In the genomic region with DNA sequence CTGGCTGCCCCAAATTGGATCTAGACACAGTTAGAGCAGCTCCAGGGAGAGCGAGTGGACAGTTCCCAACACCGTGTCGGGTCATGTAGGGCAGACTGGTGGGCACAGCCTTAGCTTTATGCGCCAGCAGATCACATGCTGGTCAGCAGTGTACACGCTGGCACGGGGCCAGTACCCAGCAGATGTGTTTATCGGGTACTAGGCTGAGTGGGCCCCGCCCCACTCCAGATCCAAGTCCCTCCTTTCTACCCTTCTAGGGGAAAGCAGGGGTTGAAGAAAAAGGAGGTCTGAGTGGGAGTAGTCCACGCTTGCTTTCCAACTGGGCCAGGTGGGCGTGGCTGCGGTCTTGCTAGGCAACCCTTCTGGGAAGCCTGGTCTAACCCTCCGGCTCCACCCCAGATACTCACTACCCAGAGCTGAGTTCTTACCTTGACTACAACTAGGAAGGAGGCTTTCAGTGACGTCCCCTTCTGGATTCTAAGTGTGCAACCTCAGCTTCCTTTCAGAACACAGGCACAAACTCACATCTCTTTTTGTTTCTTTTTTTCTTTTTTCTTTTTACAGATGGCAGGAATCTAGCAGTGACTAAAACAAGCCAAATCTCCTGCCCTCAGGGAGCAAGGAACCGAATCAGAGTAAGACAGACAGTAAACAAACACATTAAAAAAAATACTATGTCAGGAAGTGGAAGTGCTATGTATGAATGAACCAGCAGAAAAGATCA, we compare ENCODE assay signal across 1 mouse cellular context.
A peak's percentile ranks its signal among the peaks of the same experiment; 100 is the strongest.
TF ChIP-seq lines count a peak whose summit lies in the region.

No protein-coding gene starts in this region.

TF ChIP-seq in CH12.LX, 34 proteins besides CTCF, POLR2A, EP300 and RAD21 (continued from another document):
- no peak for TF ChIP-seq MAFK (IDR thresholded peaks at IDR 0.05; ENCODE audit: insufficient replicate concordance, low read length)
- TF ChIP-seq IRF4 (IDR thresholded peaks at IDR 0.05; ENCODE audit: low read depth, low read length), result 0 out of 2 replicates have a peak, but pooled peaks have one; percentile 30
- TF ChIP-seq MEF2A (IDR thresholded peaks at IDR 0.05; ENCODE audit: borderline replicate concordance, low read depth, low read length), result peak; percentile 54; the same call in 1 of the 2 replicates
- no peak for TF ChIP-seq ZNF384 (IDR thresholded peaks at IDR 0.05; ENCODE audit: low read depth, low read length)
- TF ChIP-seq NELFE (IDR thresholded peaks at IDR 0.05; ENCODE audit: low read depth, low read length), result peak; percentile 57
- no peak for TF ChIP-seq PAX5 (IDR thresholded peaks at IDR 0.05; ENCODE audit: low read length)
- peak; percentile 56; the same call in 1 of the 2 replicates for TF ChIP-seq MAX (IDR thresholded peaks at IDR 0.05; ENCODE audit: low read length)
- no peak for TF ChIP-seq POLR2AphosphoS2 (IDR thresholded peaks at IDR 0.05; ENCODE audit: low read depth, low read length)
- TF ChIP-seq ELF1 (IDR thresholded peaks at IDR 0.05; ENCODE audit: low read depth, low read length), result peak; percentile 60
- TF ChIP-seq ZMIZ1 (IDR thresholded peaks at IDR 0.05; ENCODE audit: low read depth, low read length), result no peak
- TF ChIP-seq ZC3H11A (IDR thresholded peaks at IDR 0.05; ENCODE audit: low read depth, low read length), result no peak
- peak; percentile 38; the same call in 1 of the 2 replicates for TF ChIP-seq ETS1 (conservative IDR thresholded peaks at IDR 0.05; ENCODE audit: low read depth, low read length)
- no peak for TF ChIP-seq JUND (conservative IDR thresholded peaks at IDR 0.05; ENCODE audit: low read depth, low read length)
- no peak for TF ChIP-seq JUN (IDR thresholded peaks at IDR 0.05; ENCODE audit: insufficient read depth, low read depth, low read length)
- TF ChIP-seq CHD1 (IDR thresholded peaks at IDR 0.05; ENCODE audit: low read depth, low read length), result no peak
- TF ChIP-seq HCFC1 (IDR thresholded peaks at IDR 0.05; ENCODE audit: low read depth, low read length), result no peak
- no peak for TF ChIP-seq KAT2A (IDR thresholded peaks at IDR 0.05; ENCODE audit: insufficient replicate concordance, low read length)
- TF ChIP-seq NRF1 (IDR thresholded peaks at IDR 0.05; ENCODE audit: low read depth, low read length), result no peak
- TF ChIP-seq USF2 (conservative IDR thresholded peaks at IDR 0.05; ENCODE audit: low read depth, low read length), result no peak
- peak; percentile 79 for TF ChIP-seq BHLHE40 (IDR thresholded peaks at IDR 0.05; ENCODE audit: low read depth, low read length)
- TF ChIP-seq SMC3 (IDR thresholded peaks at IDR 0.05; ENCODE audit: low read depth, low read length), result peak; percentile 12; the same call in 1 of the 2 replicates
- no peak for TF ChIP-seq UBTF (IDR thresholded peaks at IDR 0.05; ENCODE audit: low read depth, low read length)
- 0 out of 2 replicates have a peak, but pooled peaks have one; percentile 30 for TF ChIP-seq TBP (conservative IDR thresholded peaks at IDR 0.05; ENCODE audit: low read depth, low read length)
- TF ChIP-seq ZKSCAN1 (IDR thresholded peaks at IDR 0.05; ENCODE audit: borderline replicate concordance, low read depth, low read length), result no peak
- peak; percentile 66; the same call in 1 of the 2 replicates for TF ChIP-seq MXI1 (IDR thresholded peaks at IDR 0.05; ENCODE audit: low read depth, low read length)
- no peak for TF ChIP-seq MYC (IDR thresholded peaks at IDR 0.05; ENCODE audit: low read depth, low read length)
- TF ChIP-seq GABPA (IDR thresholded peaks at IDR 0.05; ENCODE audit: insufficient replicate concordance, low read depth, low read length), result no peak
- peak; percentile 64; the same call in 1 of the 2 replicates for TF ChIP-seq SIN3A (IDR thresholded peaks at IDR 0.05; ENCODE audit: low read length)
- TF ChIP-seq CHD2 (IDR thresholded peaks at IDR 0.05; ENCODE audit: low read length), result no peak
TF ChIP-seq in CH12.LX: peak in this region for 13.
